Mouse (Mus musculus) embryo, embryonic 9.5 days (tissue): Measurements from ENCODE around the gene Cpn2.
A peak's percentile ranks its signal among the peaks of the same experiment; 100 is the strongest.

Source experiments
- DNase-seq: peaks from one replicate; pipeline ENCODE4 v3.0.0-alpha.2; 2017; ENCODE audit errors: extremely low spot score

The Cpn2 gene

GRCm38 (mm10) chr16:30238791-30239190, 28.5 kb downstream of the Cpn2 start:
- no peak for DNase-seq

- peak; percentile 93 for DNase-seq
Measured at GRCm38 (mm10) chr16:30236091-30236699, 31.1 kb downstream of the Cpn2 start.

DNA sequence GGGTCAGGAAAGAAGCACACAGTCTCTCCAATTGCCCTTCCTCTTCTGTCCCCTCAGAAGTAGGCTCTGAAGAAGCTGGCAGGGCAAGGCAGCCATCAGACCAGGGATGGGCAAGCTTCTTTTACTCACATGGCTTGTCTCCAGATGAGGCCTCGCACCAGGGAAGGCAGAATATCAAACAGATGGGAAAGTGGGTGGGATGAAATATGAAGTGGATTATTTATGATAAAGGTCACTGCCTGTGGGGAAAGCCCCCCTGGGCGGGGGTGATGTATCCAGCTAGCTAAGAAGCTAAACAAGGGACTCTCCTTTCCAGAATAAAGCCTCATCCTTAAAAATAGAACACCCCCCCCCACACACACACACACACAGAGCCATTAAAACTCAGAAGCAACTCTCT, 31.7 kb downstream of the Cpn2 start:
- no peak for DNase-seq

GRCm38 (mm10) chr16:30234636-30235546, 32.4 kb downstream of the Cpn2 start:
- DNase-seq = no peak

DNA sequence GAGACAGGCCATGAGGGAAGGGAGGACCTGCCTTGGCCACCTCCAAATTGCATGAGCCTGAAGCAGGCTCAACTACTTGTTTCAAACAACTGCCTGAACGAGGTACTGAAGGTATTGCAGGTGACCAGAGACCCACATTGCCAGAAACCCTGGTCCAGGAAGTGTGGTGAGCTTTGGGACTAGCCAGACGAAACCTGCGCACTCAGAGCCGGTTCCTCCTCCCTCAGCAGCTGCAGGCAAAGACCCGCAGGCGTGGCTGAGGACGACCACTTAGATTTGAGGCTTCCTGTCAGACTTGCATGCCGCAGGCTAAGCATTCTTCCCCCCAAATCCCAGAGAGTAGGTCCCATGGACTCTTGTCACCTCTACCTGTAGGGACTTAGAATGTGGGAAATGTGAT, 33.2 kb downstream of the Cpn2 start:
- no peak for DNase-seq

GRCm38 (mm10) chr16:30231882-30232604, 35.3 kb downstream of the Cpn2 start:
- no peak for DNase-seq

- no peak for DNase-seq
Measured at GRCm38 (mm10) chr16:30227352-30227751, 39.9 kb downstream of the Cpn2 start.

- DNase-seq = no peak
Measured at GRCm38 (mm10) chr16:30221161-30221782, 46.0 kb downstream of the Cpn2 start.

GRCm38 (mm10) chr16:30215811-30216210, 51.5 kb downstream of the Cpn2 start:
- DNase-seq = no peak

GRCm38 (mm10) chr16:30213644-30214043, 53.7 kb downstream of the Cpn2 start:
- no peak for DNase-seq

DNA sequence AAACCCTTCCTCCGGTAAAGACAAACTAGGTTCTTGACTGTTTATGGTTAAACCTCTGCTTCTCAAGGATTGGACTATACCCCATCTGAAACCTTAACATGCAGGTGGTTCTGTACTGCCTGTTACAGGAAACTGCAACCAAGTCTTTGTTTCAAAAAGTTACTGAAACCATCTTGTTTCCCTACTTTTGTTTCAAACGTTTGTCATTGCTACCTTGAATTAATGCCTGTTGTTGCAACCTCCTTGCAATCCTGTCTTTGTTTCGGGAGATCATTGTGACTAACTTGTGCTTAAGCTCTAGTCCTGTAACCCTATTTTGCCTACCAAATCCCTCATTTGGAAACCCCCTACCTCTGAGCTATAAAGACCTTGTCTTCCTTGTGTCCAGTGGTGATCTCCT, 55.3 kb downstream of the Cpn2 start:
- no peak for DNase-seq

DNA sequence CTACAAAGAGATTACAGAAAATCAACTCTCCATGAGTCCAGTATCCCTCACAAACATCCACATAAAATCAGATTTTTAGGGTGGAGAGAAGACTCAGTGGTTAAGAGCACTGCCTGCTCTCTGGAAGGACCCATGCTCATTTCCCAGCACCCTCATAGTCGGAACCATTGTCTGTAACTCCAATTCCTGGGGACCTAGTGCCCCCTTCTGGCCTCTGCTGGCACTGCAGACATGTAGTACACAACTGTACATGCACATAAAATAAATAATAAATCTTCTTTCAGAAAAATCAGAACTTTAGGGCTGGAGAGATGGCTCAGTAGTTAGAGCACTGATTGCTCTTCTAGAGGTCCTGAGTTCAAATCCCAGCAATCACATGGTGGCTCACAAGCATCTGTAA, 58.0 kb downstream of the Cpn2 start:
- no peak for DNase-seq

- DNase-seq = no peak
Measured at GRCm38 (mm10) chr16:30207991-30208390, 59.3 kb downstream of the Cpn2 start.

DNA sequence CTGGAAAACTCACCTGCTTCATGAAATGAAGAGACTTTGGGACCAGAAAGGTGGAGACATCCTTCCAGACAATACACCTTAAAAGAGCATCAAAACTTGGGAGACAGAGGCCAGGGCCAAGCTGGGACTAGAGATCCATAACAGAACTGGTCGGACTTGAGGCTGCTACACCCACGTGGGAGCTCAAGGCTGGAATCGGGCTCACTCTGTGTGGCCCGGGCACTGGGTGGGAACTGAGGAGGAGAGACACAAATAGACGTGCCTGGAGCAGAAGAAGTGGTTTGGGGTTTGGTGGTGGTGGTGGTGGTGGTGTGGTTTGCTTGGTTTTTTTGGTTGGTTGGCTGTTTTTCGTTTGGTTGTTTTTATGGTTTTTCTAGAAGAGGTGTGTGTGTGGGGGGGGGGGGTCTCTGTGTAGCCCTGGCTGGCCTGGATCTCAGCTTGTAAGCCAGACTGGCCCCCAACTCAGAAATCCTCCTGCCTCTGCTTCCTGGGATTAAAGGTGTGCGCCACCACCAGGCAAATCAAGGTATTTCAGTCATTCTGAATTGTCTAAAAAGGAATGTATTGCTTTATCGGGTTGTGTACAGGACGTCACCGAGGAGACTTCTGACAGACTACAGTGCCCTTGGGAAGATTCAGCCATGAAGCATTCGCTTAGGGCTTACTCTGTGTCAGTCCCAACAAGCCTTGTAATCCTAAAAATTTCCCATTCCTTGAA, 60.0 kb downstream of the Cpn2 start:
- DNase-seq = no peak
